Mouse (Mus musculus): Measurements from ENCODE around the gene Nlrc5.

Nlrc5 gene

GRCm38 (mm10) chr8:94566446-94567158, 132.4 kb downstream of the Nlrc5 start:
- DNase-seq (ENCODE audit: low read depth, low spot score) = no peak

- no peak for DNase-seq (ENCODE audit: low read depth, low spot score)
Observed at GRCm38 (mm10) chr8:94567159-94567849, 133.1 kb downstream of the Nlrc5 start.

GRCm38 (mm10) chr8:94568098-94568497, 133.9 kb downstream of the Nlrc5 start:
- DNase-seq (ENCODE audit: low read depth, low spot score) = peak; percentile 8

GRCm38 (mm10) chr8:94569419-94569818, 135.3 kb downstream of the Nlrc5 start:
- DNase-seq (ENCODE audit: low read depth, low spot score) = no peak

- no peak for DNase-seq (ENCODE audit: low read depth, low spot score)
Observed at GRCm38 (mm10) chr8:94571896-94572295, 137.7 kb downstream of the Nlrc5 start.

- no peak for DNase-seq (ENCODE audit: low read depth, low spot score)
Observed at GRCm38 (mm10) chr8:94574159-94574907, 140.2 kb downstream of the Nlrc5 start.

- no peak for DNase-seq (ENCODE audit: low read depth, low spot score)
Observed at GRCm38 (mm10) chr8:94575148-94575547, 141.0 kb downstream of the Nlrc5 start.
